Mouse (Mus musculus): ENCODE results near the gene Aqp1. TPM values are rescaled to one million over a fixed set of nuclear protein-coding genes. Genes with fewer than 3 reads are reported as not detected.

Gene Aqp1
- polyA plus RNA-seq, 1 experiment from 2014 or later: 0.38 TPM

Small RNAs within 50 kb of the gene (microRNA-seq; reads per million reads assigned to microRNA genes)
- not detected for gene Gm25458

Other genes starting within 250 kb of the Aqp1 start
- 0.22 and 0.50 TPM in 2 replicates for gene Crhr2, start 203.4 kb upstream of the Aqp1 start, polyA plus RNA-seq (2014; fragmentation: Nextera tagmentation; extraction: Ambion mirVana)
- gene Inmt, start 161.4 kb upstream of the Aqp1 start, polyA plus RNA-seq (2014; fragmentation: Nextera tagmentation; extraction: Ambion mirVana): 0.16 and 0.40 TPM in 2 replicates
- gene Mindy4, start 133.0 kb upstream of the Aqp1 start, polyA plus RNA-seq (2014; fragmentation: Nextera tagmentation; extraction: Ambion mirVana): 20.0 and 24.2 TPM in 2 replicates
- gene Ghrhr, start 39.9 kb downstream of the Aqp1 start, polyA plus RNA-seq (2014; fragmentation: Nextera tagmentation; extraction: Ambion mirVana): not detected in 2 replicates
- gene Adcyap1r1, start 115.5 kb downstream of the Aqp1 start, polyA plus RNA-seq (2014; fragmentation: Nextera tagmentation; extraction: Ambion mirVana): 17.6 and 20.4 TPM in 2 replicates